Mouse (Mus musculus): ENCODE measurements around the gene Zscan4f.
"Not testable (repeated sequence)": the region's sequence is repeated elsewhere in the genome, so short reads cannot be mapped to it uniquely, and the experiment has no call there.

Zscan4f gene

DNA sequence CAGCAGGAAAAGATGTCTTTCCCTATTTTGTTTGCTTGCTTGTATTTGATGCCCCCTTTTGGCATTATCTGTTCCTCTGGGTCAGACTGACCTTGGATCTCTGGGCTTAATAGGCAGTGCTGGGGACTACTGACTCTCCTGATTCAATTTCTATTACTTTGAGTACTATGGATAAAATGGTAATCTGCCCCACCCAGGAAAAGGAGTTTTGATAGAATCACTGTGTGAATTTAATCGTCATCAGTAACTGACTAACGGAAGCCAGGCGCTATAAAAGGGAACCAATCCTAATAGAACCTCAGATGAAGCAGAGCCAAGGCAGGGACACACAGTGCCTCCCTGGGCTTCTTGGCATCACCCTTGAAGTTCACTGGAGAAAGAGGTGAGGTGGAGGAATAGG, at the start of gene Zscan4f:
Gene Zscan4f (plus strand): TSS at position 301 of the 400 bp plus-strand sequence.
- not testable (repeated sequence) for DNase-seq (ENCODE audit: low spot score)

DNA sequence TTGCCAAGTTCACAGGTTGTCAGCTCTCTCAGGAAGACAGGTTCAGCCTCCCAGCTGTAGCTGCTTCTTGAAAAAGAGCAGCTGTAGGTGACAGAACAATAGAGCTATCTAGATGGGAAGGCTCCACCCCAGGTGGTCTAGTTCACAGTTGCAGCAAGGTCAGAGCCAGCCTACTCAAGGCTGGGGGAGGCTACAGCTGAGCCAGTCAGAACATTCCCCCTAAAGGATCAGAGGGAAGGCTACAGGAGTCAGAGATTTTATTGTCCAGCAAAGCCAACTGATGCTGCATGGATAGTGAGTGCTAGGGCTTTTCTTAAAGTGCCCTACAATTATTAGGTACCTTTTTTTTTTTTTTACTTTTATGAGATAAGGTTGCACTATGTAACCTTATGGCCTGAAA, 13.1 kb upstream of the Zscan4f start:
- DNase-seq (ENCODE audit: low spot score), result not testable (repeated sequence)
